Mouse (Mus musculus): ENCODE results near the gene Krt39.

Krt39 gene

GRCm38 (mm10) chr11:99469228-99469627 is 51.9 kb downstream of the Krt39 start:
- no peak for DNase-seq

- no peak for DNase-seq
Measured at GRCm38 (mm10) chr11:99468566-99468965, 52.6 kb downstream of the Krt39 start.

- no peak for DNase-seq
Measured at GRCm38 (mm10) chr11:99466316-99466715, 54.8 kb downstream of the Krt39 start.

- peak; percentile 94 for DNase-seq
Measured at GRCm38 (mm10) chr11:99464836-99465235, 56.3 kb downstream of the Krt39 start.
